Mouse (Mus musculus) left cerebral cortex, postnatal 36 days (tissue): Measurements from ENCODE around the gene Slc46a1. TPM values are rescaled to one million over a fixed set of nuclear protein-coding genes. Genes with fewer than 3 reads are reported as not detected.
A peak's percentile ranks its signal among the peaks of the same experiment; 100 is the strongest.

Source experiments
- DNase-seq, 2 experiments: peaks; one replicate each; pipeline ENCODE4 v3.0.0; 2021 to 2022; ENCODE audit warnings: low spot score in 2 of 2, mixed read lengths in 1 of 2
- intact Hi-C: fragments of 180-260 bp; cut with DNase I; formaldehyde crosslinking; loops from one replicate; pipeline ENCODE4 v1.15.1; 2025
- total RNA-seq, 2 experiments: library from RNA; stranded (reverse); gene quantifications; 2 replicates each; pipeline ENCODE4 v1.2.3; 2021

The Slc46a1 gene
- 10 to 100 TPM in 1 of 2 experiments, 1 to 10 TPM in 1; 9.4 to 11.7 TPM for total RNA-seq

GRCm38 (mm10) chr11:78465568-78466180 is at the start of gene Slc46a1:
Gene Slc46a1 (plus strand): TSS chr11:78465697.
- intact Hi-C loops, result no loop called here
- peak; percentile 76 to 77 for DNase-seq

GRCm38 (mm10) chr11:78416854-78417253 is 48.6 kb upstream of the Slc46a1 start:
- intact Hi-C loops, result no loop called here
- DNase-seq, result no peak

DNA sequence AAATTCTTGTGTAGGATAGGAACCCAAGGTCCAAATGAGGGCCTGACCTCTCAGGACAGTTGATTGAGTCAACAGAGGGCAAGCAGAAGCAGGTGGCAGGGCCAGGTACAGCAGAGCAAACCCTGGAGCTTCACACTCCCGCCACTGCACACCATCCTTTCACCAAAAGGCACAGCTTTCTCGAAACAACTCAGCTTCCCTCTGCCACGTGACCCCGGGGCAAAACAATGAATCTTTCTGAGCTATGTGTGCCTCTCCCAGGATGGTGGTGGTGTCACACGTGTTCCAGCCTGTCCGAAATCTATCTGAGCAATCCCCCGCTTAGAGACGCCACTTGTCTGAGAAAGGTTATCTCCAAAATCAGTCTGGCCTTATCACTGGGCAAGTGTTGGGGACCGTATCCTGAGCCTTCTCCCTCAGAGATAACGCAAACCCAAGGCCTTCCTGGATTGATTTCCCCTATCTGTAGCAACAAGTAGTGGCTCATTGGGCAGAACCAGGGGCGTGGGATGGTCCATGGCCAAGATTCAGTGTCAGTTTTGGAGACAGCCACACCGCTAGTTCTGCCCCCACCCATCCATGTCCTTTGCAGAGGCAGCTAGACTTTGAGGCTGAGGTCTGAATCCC is 45.1 kb upstream of the Slc46a1 start:
- DNase-seq, result no peak
- intact Hi-C loops, result no loop called here

DNA sequence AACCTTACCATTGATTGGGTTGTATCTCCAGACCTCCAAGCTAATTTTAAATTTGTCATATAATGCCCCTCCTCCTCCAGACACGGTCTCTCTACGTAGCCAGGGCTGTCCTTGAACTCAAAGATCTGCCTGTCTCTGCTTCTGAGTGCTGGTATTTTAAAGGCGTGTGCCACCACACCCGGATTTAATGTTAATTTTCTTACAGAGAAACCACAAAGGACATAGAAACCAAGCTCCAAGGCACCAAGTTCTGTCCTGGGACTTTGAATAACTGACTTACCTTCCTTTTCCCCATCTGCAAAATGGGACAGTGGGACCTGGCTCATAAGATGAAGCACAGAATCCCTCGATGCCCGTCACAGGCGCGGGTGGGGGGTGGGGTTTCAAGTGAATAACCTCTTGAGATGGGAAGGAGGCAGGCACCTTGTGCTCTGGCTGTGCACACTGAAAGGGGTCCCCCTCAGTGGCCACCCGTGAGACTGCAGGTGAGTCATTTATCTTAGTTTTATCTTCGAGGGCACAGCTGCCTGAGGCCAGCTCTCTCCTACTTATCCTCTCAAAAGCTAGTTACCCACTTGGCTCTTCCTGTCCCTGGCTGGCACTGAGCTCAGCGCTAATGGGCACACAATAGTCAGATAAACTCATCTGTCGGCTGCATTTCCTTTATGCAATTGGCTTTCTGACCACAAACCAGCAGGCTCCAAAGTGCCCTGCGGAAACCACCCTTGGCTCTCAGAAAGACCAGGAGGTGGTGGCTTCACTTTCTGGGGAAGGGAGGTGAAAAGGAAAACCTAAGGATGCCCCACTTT is 44.1 kb upstream of the Slc46a1 start:
- no peak for DNase-seq
- intact Hi-C loops, result no loop called here

GRCm38 (mm10) chr11:78422055-78422819 is 43.3 kb upstream of the Slc46a1 start, which contains the start of gene Slc13a2:
Gene Slc13a2 (minus strand): TSS chr11:78422217.
- intact Hi-C loops, result no loop called here
- DNase-seq, result no peak

DNA sequence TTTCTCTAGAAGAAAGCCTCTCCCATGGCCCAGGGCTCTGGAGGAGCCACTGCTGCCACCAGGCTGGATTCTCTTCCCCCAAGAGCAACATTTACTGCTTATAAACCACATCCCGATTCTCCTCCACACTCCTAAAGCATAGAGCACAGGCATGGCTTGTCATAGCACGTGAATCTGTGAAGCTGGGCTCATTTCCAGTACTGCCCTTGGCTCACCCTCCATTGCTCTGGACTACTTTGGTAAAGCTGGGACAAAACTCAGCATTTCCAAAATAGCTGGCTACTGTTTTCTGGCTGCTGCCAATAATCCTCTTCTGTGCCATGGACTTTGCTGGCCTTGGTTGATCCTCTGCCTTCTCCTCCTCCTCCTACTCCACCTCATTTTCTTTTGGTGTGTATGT is 41.1 kb upstream of the Slc46a1 start:
- peak; percentile 13 to 14 for DNase-seq
- intact Hi-C loops, result no loop called here

DNA sequence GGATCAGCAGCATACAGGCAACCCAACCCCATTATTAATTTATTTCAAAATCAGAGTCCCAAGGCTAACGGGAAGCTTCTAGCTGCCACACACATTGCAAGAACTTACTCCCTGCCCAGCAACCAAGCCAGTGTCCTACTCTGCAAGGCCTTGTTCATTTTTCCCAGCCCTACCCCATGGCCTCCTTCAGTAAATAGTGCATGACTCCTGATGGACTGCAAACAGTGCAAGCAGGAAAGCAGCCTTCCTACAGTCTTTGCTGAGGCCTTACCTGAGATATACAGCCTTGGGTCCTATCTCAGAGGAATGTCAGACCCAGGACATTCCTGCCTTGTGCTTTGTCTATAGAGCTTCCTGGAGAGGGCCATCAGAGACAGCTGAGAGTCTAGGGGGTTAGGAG is 39.9 kb upstream of the Slc46a1 start:
- intact Hi-C loops, result no loop called here
- no peak for DNase-seq

GRCm38 (mm10) chr11:78427655-78428054 is 37.8 kb upstream of the Slc46a1 start:
- intact Hi-C loops, result no loop called here
- no peak for DNase-seq

- no peak for DNase-seq
- intact Hi-C loops, result no loop called here
Measured at GRCm38 (mm10) chr11:78428309-78428708, 37.2 kb upstream of the Slc46a1 start.

GRCm38 (mm10) chr11:78430195-78430878 is 35.2 kb upstream of the Slc46a1 start:
- intact Hi-C loops, result no loop called here

GRCm38 (mm10) chr11:78431176-78431575 is 34.3 kb upstream of the Slc46a1 start:
- DNase-seq, result no peak
- intact Hi-C loops, result no loop called here

More at GRCm38 (mm10) chr11:78430195-78430878, 35.2 kb upstream of the Slc46a1 start:
- DNase-seq, result no peak

DNA sequence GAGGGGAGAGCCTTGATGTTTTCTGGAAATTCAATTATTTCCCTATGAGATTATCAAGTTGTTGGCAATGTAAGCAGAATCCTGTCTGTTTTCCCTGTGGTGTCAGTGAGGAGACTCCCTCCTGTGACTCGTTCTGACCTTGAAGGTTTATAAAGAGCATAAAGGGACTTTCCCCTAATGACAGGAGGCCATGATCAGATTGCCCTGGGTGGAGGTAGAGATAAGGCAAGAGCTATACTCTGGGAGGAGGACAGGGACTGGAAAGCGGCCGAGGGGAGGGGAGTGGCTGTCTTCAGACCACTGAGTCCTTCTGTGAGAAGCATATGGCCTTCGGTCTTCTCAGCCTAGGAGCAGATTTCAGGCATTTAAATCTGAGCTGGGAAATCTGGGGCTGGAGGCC is 31.4 kb upstream of the Slc46a1 start:
- intact Hi-C loops, result no loop called here
- DNase-seq, result no peak

- intact Hi-C loops, result no loop called here
- DNase-seq, result no peak
Measured at GRCm38 (mm10) chr11:78435776-78436349, 29.6 kb upstream of the Slc46a1 start.

GRCm38 (mm10) chr11:78437182-78437581 is 28.3 kb upstream of the Slc46a1 start:
- intact Hi-C loops, result no loop called here
- no peak for DNase-seq

DNA sequence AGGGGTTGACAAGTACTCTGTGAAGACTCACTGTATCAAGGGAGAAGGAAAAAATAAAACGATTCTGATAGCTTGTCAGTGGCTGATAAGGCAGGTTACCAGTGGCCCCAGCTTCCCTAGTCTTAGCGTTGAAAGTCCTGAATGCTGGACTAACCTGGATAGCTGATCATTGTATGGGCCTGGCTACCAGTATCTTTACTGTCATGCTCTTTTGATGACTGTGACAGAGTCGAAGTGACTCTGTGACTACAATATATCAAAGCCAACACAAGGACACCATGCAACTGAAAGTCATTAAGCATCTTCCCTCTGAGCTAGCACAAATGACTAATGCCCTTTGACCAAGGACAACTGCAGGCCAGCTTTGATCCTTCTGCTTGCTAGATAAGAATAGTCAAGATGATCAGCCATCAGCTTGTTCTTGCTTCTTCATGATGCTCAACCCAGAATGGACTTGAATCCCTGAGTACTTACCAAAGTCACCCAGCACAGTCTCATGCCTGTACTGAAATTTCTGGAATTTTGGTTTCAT is 27.0 kb upstream of the Slc46a1 start:
- intact Hi-C loops, result no loop called here

DNA sequence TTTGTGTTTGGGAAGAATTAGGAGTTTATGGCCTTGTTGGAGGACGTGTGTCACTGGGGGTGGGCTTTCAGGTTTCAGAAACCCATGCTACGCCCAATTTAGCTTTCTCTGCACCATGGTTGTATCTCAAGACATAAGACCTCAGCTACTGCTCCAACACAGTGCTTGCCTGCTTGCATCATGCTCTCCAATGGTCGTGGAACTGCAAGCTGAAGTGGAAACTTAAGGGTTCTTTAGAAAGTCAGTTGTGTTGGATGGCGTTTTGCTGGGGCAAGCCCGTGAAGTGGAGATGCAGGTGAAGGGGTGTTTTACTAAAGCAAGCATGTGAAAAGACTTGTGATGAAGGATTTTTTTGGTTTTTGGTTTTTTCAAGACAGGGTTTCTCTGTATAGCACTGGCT is 22.4 kb upstream of the Slc46a1 start:
- intact Hi-C loops, result no loop called here
- DNase-seq, result no peak

More for the DNA sequence above, 27.0 kb upstream of the Slc46a1 start:
- DNase-seq, result no peak

- DNase-seq, result no peak
- intact Hi-C loops, result no loop called here
Measured at GRCm38 (mm10) chr11:78447168-78447567, 18.3 kb upstream of the Slc46a1 start.

GRCm38 (mm10) chr11:78448242-78448641 is 17.3 kb upstream of the Slc46a1 start:
- intact Hi-C loops, result no loop called here
- DNase-seq, result no peak

DNA sequence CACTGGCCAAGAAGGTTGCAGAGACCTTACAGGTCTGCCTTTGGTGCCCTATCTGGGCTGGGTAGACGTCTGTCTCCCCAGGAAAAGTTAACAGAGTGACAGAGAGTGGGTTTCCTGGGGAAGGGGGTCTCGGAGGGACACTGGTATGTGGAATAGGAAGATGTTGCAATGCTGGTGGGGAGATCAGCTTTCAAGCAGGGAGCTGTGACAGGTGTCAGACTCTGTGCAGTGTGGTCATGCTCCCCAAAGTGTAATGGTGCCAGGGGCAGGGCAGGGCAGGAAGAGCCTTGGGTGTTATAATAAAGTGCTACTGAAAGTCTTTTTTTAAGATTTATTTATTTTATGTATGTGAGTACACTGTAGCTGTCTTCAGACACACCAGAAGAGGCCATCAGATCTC is 15.2 kb upstream of the Slc46a1 start:
- no peak for DNase-seq
- intact Hi-C loops, result loop anchor here (5.0 kb wide), 1 partner anchor 88 kb away; no protein-coding TSS in a partner anchor
